Mouse (Mus musculus) cerebellum, adult 8-10 months (tissue): ENCODE measurements around the gene Bcl10.
"Not testable (repeated sequence)": the region's sequence is repeated elsewhere in the genome, so short reads cannot be mapped to it uniquely, and the experiment has no call there.

Source experiments
- DNase-seq: peaks from one replicate; pipeline ENCODE4 v3.0.0; 2022

Bcl10 gene

DNA sequence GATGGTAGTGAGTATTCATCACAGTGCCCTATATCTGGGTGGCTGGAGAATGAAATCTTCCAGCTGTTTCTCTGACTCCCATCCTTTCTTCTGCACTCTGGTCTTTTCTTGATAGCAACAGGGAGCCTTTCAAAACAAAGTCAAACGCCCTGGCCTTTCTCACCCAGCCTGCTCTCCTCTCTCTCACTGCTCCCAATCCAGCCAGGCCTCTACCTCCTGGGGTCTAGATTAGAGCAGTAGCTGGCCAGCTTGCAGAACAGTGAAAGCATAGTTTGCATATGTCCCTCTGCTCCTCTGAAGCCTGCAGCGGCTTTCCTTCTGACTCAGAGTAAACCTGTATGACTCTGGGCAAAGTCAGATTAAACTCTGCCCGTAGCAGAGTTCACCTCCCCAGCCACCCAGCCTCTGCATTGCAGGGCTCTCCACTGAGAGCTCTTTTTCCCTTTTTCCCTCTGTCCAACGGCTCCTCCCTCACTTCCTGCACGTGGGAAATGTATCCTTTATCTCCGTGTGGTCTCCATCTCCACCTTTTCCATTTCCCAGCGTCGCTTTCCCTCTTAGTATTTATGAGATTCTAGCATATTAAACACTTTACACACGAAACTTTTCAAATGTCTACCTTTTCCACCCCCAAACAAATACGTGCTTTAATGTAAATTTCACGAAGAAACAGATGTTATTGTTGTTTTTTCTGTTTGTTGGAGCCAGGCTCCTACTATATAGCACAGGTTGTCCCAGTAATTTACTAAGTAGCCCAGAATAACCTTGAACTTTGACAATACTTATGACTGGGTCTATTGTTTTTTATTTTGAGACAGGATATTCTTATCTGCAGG, at the start of gene Bcl10:
Bcl10 (plus strand) TSS at position 786 of the 836 bp plus-strand sequence.
- no peak for DNase-seq

DNA sequence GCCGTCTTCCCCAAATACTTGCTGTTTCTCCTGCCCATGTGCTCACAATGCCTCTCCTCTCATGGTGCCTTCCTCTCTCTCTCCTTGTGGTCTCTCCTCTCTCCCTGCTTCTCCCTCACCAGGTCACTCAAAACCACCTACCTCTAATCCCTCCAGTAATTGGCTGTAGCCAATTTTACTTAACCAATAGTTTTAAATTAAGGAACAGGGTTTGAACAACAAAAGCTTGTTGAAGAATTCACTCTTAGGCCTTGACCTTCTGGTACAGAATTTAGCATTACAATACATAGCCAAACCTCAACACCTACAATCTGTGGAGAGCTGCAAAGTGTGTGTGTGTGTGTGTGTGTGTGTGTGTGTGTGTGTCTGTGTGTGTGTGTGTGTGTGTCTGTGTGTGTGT, 49.3 kb upstream of the Bcl10 start:
- no peak for DNase-seq

DNA sequence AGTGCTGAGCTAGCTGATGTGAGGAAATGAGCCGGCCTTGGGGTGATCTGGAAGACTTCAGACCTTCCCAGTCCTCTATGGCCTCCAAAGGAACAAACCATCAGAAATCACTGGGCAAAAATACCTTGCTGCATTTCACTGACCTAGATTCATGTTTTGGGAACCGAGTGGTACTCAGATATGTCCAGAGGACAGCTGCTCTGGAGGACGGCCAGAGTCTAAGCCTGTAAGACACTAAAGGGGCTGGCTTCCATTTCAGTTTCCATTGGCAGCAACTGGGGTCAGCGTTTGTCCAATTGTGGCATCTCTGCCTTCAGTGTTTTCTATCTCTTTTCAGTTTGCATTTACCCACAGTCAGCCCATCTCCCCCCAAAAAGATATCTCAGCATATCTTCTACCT, 48.5 kb upstream of the Bcl10 start:
- DNase-seq = no peak

DNA sequence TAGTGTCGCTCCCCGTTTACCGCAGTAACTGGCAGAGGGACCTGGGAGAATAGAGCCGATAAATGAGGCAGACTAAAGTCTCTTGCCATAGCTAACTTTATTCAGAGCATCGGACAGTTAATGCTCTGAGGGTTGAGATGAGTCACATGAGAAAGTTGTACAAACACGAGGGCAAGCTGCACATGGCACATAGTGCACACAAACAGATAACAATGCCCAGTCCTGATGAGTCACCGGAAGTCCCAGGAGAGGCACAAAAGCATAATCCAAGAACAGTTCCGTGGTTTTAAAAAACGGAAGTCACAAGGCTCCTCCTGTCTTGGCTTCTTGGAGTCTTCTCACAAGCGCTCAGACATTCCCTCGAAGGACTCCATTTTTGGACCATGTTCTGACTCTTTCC, 46.5 kb upstream of the Bcl10 start:
- no peak for DNase-seq

DNA sequence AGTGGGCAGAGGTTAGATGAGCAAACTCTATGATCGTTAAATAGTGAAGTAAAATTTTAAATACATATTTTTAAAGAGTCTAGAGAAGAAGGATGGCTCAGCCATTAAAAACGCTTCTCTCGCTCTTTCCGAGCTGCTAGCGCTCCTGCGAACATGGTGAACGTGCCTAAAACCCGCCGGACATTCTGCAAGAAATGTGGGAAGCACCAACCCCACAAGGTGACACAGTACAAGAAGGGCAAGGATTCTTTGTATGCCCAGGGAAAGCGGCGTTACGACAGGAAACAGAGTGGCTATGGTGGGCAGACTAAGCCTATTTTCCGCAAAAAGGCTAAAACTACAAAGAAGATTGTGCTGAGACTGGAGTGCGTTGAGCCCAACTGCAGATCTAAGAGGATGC, 43.7 kb upstream of the Bcl10 start:
- not testable (repeated sequence) for DNase-seq

DNA sequence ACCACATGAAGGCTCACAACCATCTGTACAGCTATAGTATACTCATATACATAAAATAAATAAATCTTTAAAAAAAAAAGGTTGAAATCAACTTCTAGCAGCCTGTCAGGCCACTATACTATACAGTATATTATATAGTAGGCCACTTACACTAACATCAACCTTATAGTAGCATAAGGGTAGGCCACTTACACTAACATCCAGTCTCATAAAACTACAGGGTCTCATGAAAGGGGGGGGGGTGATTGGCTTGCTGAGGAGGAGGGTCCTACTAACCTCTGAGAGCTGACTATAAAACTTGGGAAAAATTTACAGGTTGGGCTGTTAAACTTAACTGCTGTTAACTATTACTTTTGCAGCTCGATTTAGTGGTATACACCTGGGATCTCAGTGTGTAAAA, 42.3 kb upstream of the Bcl10 start:
- no peak for DNase-seq

DNA sequence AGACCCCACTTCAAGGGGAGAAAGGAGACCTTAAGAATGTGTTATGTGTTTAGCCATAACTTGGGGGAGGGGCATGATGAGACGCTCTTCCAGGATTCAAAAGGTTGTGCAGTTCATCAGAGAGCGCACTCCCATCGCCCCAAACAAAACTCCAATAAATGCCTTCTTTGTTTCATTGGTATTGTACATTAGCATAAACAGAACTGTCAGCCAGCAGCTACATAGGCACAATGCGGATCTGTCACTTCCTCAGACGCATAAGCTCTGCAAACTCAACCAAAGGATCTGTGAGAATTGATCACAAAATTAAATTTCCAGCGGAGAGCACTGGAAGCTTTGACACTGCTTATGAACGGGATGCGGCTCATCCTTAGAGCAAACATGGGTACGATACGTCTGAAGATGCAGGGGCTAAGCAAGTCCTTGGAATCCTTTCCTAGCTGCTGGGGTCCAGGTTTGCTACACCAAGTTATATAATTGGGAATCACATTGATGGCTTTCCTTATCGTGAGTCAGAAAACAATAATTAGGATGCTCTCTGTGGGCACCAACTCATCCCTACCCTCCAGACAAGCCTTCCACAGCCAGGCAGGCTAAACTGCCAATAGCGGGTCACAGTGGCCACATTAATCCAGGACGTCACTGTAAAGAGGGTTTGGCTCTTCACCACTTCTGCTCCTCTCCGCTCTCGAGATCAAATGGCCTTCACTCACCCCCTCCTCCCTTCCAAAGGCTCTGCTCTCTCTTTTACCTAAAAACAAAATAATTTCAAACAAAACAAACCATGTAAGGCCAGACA, 40.3 kb upstream of the Bcl10 start:
- DNase-seq = no peak

DNA sequence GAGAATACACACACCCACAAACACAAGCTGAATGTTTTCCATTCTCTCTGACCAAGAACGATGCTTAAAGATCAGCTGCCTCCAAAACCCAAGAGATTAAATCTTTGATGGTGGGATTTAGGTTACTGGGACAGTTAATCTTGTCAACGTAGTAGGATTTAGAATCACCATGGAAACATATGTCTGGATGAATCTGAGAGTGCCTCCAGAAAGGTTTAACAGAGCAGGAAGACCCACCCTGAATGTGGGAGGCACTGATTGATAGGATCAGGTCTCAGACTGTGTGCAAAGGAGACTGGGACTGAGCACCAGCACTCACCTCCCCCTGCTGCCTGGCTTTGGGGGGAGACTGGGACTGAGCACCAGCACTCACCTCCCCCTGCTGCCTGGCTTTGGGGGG, 39.4 kb upstream of the Bcl10 start:
- no peak for DNase-seq

DNA sequence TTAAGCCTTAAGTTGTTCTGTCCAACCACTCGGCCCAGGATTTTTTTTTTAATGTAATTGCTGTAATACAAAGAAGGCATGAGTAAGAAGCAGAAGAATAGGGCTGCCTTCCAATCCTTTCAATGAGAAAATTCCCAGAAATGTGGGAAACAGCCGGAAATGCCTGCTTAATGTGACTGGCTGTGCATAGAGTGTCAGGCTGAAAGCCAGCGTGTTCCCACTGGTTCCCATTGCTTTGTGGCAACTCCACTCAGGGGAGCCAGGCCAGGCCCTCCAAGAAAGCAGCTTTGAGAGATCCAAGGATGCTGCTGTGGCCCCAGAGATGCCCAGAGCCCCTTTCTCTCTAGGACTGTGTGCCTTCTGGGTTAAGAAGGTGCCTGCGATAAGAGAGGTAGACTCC, 37.2 kb upstream of the Bcl10 start:
- DNase-seq = no peak

DNA sequence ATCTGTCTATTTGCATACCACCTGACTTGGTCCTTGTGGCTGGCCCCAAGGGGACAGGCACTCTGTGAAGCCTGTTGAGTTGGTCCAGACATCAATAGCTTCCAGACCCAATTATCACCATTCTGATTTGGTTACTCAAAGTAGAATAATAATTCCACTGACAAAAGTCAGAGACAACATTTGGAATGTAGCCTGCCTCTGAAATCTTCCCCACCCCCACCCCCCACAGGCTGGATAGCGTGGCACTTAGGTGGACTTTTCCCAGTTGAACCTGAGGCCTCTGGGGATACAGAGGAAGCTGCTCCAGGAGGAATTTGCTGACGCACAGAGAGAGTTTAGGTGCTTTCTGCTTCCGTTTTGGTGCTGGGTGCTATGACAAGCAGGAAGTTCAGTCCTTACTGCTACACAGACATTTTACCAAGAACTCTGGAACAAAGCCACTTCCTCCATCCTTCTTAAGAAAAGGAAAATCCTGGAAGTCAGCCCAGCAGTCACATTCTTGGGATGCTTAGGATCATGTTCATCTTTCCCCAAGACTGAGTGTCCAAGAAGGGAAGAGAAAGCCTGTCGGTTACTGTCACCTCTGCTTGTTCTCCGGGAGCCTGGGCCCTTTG, 36.6 kb upstream of the Bcl10 start:
- no peak for DNase-seq

DNA sequence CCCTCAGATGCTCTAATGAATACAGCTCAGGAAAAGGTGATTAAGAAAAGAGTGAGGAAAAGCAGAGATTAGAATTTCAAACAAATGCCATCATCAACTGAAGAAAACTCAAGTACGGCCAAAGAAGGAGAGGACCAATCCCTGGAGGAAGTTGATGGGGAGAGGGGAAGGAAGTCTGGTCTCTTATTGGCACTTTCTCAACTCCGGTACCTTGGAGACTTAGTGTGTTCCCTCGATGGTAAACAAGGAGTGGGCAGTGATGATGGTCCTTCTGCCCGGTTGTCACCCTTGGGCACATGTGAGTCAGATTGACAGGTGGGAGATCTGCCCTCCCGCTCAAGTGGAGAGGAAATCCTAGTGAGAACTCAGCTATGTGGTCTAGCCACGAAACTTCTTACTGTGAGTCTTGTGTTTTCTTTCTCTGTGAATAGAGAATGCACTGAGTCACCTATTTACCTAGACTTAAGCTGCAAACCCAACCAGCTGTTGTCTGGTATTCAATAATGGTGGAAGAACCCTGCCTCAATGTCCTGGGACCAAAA, 35.1 kb upstream of the Bcl10 start:
- DNase-seq = no peak

DNA sequence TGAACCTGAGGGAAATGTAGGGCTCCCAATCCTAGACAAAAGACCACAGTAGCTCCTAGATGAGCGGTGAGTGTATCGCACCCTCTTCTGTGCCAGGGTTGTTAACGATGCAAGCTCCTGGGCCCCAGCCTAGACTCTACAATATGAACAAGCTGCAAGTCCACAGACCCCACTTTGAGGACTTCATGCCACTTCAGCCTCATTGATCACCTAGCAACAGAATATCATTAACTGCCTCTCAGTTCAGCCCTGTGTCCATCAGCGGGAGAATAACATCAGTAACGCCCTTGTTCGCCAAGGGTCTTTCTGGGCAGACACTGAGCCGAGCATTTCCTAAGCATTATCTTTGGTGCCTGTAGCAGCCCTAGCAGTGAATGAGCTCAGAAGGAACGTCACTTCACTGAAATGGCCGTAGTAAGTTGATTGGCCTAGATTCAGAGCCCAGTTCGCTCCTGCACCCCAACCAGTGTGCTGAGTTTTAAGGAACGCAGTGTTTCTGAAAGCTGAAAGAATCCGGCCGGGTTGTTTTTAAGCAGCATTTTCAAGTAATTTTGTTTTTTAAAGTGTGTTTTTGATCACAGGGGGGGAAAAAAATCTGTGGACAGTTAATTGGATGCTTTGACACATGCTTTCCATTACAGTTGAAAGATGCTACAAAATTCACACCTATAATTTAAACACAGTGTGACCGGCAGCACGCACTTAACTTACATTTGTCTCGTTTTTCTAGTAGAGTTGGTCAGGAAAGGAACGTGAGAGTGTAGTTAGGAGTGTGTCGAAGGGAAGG, 32.1 kb upstream of the Bcl10 start:
- DNase-seq = no peak

DNA sequence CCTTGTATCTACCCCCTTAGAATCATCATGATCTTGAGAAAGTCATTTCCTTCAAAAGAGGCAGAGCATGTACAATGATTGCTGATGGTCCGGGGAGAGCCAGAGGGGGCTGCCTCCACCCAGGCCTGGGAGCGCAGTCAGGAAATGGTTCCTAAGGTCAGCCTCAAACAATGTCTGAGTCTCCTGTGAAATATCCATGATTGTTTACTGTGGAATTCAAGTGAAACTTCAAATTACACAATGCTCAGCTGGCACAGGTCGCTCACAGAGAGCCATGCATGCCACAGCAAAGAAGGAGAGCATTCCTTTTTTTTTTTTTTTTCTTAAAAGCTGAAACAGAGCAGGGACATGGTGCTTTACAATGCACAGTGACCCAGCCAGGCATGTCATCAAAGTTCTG, 30.2 kb upstream of the Bcl10 start:
- DNase-seq = no peak

DNA sequence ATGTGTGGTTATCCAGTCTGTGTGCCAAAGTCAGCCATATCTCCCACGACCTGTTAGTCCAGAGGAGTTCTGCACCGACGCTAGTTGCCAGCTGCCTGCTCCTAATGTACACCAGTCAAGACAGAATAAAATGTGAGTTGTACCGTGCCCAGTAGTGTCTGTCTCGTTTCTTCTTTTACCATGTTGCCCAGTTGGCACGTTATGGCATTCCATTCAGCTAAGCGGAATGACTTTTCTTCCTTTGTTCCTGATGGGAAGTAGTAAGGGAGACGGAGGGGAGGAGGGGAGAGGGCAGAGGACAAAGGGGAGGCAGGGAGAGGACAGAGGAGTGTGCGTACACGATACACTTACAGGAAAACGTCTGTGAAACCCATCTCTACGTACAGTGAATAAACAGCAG, 28.5 kb upstream of the Bcl10 start:
- no peak for DNase-seq

DNA sequence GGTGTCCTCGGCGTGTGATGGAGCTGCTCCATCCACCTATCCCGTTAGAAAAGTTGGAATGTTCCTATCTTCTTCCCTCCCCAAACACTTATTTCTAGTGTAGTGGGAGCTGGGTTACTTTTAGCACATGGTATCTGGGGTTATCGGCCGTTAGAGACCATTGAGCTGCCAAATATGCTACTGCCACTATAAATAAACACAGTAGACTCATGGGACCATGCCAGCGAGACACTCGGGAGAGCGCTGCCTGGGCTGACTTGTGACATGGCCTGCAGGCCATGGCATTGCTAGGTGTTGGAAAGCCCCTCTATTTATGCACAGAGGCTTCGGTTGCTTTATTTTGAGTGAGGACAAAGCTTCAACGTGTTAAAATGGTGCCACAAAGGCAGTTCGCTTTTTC, 24.9 kb upstream of the Bcl10 start:
- no peak for DNase-seq

DNA sequence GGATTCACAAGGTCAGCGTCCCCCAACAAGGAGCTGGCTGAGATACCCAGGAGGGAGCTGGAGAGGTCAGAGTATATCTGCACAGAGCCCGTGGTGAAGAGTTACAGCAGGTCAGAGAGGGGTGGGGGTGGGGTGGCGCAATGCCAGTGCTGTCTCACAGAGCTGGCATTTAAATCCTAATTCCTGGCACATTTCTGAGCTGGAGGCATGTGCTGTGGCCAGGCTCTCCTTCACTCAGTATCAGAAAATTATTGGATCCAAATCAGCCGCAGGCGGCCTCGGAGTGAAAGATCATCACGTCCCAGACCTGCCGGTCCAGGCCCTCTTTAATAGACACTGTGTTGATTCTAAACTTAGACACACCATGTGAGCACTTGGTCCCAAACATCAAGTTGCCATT, 22.8 kb upstream of the Bcl10 start:
- no peak for DNase-seq

DNA sequence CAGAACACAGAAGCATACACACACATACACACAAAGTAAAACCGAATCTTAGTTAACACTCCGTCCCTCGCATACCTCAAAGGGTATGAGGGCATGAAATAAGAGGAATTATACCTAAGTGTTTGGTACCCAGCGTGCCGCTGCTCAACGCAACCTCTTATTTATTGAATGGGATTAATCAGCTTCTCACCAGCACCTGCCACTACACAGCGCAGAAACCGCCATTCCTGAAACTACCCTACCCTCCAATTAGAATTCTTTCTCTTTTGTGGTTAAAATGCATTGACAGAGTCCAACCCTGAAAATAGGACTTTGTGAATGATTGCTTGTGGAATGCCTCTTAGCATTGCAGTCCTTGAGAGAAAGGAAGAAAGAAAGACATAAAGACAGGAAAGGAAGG, 19.1 kb upstream of the Bcl10 start:
- no peak for DNase-seq

DNA sequence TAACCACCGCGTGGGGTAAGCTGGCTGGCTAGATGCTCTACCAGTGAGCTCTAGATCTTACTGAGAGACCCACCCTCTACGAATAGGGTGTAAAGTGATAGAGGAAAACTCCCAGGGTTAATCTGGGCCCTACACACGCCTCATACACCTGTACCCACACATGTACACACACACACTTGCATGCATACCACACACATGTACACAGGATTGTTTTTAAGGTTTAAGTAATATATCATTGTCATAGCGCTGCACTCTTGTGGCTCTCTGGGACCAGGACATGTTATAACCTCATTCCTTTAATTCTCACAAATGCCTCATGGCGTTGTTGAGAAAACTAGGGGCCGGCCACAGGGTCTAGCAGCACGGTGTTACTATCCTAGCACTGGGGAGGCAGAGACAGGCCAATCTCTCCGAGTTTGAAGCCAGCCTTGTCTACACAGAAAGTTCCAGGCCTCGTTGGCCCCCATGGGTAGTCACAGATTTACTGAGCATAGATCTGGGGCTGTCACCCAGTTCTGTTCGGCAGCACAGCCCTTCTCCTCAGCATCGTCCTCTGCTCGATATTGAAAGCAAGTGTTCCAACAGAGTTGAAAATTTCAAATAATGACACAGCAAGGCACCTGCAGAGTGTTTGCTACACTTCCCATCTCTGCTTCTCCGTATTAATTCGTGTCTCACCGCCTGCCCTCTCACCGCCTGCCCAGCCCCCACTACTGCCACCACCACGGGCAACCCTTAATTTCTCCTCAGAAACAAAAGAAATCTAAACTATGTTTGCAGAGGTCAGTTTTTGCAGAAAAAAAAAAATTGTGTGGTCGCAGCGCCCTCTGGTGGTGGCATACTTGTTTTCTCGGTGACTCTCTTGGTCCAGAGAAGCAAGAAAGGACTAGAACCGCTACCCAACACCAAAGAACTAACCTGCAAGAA, 17.5 kb upstream of the Bcl10 start:
- peak; percentile 43 for DNase-seq

DNA sequence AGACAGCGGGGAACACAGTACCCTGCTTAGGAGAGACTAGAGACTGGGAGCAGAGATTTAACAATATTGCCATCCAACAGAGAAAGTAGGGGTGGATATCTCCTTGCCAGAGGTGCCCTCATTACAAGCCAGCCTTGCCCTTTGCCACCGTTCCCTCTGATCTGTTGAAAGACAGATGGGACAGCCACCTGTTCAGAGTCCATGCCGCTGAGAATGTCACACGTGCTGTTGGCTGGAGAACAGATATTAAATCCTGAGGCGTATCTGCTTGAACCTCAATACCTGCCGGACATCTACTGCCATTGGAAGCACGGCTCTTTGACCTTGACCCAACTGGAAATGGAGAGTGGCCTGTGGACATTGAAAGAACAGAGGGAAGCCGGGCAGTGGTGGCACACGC, 16.0 kb upstream of the Bcl10 start:
- no peak for DNase-seq

DNA sequence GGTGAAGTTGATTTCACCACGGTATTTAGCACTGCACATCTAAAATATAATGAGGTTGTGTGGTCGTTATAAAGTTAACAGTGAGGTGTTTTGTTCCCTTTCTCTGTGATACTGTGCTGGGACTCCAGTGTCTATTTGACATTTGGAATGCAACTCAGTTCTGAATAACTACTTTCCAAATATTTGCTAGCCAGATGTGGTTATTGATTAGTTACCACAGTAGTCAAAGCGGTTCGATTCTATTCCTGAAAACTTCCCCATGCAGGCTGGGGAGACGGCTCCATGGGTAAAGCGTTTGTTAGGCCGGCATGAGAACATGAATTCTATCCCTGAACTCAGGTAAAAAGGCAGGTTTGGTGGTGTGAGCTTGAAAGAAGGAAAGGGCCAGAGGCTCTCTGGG, 10.1 kb upstream of the Bcl10 start:
- no peak for DNase-seq

DNA sequence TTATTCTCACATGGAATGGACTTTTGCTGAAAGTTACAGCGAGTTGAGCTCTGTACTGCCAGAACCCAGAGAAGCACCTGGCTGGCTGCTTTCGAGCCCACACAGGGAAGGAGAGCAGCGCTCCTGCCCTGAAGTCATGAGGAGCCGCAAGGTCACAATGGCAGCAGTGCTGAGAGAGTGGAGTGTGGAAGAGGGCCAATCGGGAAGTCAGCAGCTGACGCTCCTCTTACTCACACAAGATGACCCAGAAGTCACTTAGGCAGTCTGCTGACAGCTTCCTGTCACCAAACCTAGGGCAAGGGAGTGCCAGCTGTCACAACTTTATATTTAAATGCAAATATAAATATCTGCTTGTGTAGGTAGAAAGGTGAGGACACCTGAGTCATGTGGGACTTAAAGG, 9.3 kb upstream of the Bcl10 start:
- DNase-seq = no peak

DNA sequence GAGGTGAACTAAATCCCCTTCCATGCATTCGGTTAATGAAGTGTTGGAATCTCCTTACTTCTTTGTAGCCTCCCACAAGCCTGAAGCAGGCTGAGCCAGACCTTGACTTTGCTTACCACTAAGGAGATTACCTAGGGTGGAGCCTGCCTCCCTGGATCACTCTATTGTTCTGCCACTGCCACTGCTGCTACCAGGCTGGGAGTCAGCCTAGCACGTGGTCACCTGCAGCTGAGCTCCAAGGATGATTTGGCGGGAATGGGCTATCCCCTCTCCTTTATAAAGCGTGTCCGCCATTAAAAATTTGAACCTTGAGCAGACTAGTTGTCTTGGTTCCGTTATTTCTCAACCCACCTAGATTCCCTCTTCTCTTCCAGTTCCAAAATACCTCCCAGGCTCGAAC, 8.7 kb upstream of the Bcl10 start:
- not testable (repeated sequence) for DNase-seq
